Mouse (Mus musculus): ENCODE results near the gene Nox3.

The Nox3 gene

DNA sequence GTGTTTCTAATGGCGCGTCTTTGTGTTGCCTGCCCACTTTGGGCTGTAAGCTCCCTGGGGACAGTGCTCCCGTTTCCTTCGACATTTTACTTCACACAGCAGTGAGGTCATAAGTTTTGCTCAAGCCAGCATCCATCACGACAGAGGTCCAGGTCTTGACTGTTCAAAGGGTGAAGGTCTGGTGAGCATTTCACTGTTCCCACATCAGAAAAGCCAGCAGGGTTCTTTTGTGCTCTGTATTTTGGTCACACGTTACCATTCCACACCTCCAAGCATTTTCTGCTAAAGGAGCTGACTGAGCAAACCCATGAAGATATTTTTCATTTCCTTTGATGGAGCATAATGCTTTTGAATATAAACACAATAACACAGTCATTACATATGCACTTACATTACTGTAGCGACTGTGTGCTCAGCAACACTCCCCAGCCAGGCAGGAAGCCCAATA, 85.7 kb downstream of the Nox3 start:
- no peak for DNase-seq (ENCODE audit: low spot score)

DNA sequence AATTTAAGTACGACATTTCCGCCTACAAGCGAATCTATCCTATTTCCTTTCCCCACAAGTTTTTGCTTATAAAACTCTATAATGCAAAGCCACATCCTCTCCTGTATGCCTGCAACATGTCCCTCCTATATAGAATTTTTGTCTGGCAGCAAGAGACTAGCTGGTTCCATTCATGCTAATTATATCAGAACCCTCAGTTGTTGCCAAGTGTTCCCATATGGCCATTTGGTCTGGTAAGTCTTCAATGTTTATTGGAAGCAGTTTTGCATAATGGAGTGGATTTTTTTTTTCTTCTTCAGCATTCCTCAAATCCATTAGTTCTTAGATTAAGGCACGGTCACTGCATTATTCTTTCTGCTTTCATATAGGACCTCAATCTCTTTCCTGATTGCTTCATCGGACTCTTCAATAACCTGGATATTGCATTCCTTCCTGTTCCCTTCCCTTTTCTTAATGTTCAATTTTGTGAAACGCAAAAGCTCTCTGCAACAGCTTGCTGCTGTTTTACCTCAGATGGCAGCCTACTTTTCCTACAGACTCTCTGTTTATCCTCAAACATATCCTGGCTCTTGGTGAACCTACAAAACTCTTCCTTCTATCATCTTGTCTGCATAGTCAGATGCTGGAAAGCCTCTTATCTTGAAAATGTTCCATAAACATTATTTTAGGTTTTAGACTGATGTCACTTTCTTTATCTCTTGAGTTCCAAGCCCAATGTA, 92.9 kb downstream of the Nox3 start:
- no peak for DNase-seq (ENCODE audit: low spot score)

DNA sequence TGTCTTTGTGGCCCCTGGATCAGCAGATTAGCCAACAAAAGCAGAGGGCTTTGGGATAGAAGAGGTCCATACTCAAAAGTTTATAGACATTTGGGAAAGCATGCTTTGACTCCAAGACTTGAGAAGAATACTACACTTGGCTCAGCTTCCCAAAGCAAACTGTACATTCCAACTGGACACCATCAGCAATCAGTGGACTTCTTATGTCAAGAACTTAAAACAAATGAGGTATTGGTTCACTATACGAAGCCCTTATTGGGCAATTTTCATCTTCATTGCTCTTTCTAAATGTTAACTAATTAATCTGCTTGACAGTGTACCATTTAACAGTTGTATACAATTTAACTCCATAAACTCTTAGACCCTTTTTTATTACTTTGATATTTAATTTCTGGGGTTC, 97.7 kb downstream of the Nox3 start:
- no peak for DNase-seq (ENCODE audit: low spot score)

DNA sequence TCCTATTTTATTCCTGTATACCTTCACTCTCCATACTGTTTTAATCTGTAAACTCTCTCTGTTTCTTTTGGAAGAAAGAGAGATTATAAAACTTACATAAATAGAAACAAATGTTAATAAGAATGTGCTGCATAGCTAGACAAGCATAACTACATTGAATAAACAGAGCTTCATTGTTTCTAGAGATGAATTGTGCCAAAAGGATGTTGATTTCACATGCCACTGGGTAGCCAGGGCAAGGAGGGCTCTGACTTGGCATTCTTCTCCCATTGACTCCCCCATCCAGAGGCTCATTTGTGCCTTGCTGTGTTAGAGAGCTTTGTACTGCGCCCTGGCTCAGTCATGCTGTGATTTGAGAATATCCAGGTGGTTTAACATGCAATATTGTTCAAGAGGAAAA, 98.2 kb downstream of the Nox3 start:
- DNase-seq (ENCODE audit: low spot score) = no peak

DNA sequence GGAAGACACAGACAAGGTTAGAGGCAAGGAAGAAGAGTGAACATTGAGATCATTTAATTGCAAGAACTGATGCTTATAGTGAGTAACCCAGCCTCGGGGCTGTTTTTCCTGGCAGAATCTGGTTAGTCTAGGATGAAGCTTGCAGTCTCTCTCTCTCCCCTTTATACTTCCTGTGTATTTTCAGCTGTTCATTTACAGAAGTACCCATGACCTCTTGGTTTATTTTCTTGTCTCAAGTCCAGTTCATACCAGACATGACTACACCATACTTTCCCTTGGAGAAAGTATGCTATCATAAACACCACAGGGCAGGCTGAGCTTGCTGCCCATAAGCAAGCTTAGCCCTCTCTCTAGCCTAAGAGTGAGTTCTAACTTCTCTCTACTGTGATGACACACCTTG, 98.9 kb downstream of the Nox3 start:
- DNase-seq (ENCODE audit: low spot score) = no peak

All from layer of hippocampus, adult 9-10 months (tissue).